Mouse (Mus musculus): ENCODE data around the gene Tgfbrap1. TPM values are rescaled to one million over a fixed set of nuclear protein-coding genes. Genes with fewer than 3 reads are reported as not detected.

The Tgfbrap1 gene
- polyA plus RNA-seq, 1 experiment from 2014 or later, result 7.2 TPM

- Histone ChIP-seq H3K9me3 (replicated peaks; ENCODE audit: control insufficient read depth, low read length) (no peaks in the 10 kb centered on the region), H3K36me3 (ENCODE audit: control insufficient read depth, insufficient read depth) (no peaks in the 10 kb centered on the region), H3K4me1 (ENCODE audit: control insufficient read depth, insufficient read depth, low read length) (peaks cover 10% of the 10 kb centered on the region), H3K4me2 (ENCODE audit: low read depth, low read length) (peak overlapping the region; percentile 83), H3K27me3 (ENCODE audit: control insufficient read depth, insufficient read depth, low read length) (no peaks in the 10 kb centered on the region), H3K27ac (ENCODE audit: low read length) (peak overlapping the region; percentile 82; the same call in 1 of the 2 replicates), H3K4me3 (ENCODE audit: low read length) (peak overlapping the region; percentile 91), H3K9ac (ENCODE audit: low read length) (peak overlapping the region; percentile 95)
- peak; percentile 6; the same call in 1 of the 2 replicates for ATAC-seq (replicated peaks; ENCODE audit: extremely low read depth, insufficient read depth, low FRiP score)
- 34% methylated on average over 13 of the region's 13 CpGs for WGBS
Measured at GRCm38 (mm10) chr1:43091306-43092055, 7.0 kb downstream of the Tgfbrap1 start.

GRCm38 (mm10) chr1:43090418-43090817 lies 8.0 kb downstream of the Tgfbrap1 start:
- Histone ChIP-seq H3K4me1 (ENCODE audit: control insufficient read depth, insufficient read depth, low read length) (peaks cover 10% of the 10 kb centered on the region), H3K9me3 (replicated peaks; ENCODE audit: control insufficient read depth, low read length) (no peaks in the 10 kb centered on the region), H3K27me3 (ENCODE audit: control insufficient read depth, insufficient read depth, low read length) (no peaks in the 10 kb centered on the region), H3K4me2 (ENCODE audit: low read depth, low read length) (no peak overlapping the region), H3K4me3 (ENCODE audit: low read length) (no peak overlapping the region), H3K27ac (ENCODE audit: low read length) (no peak overlapping the region), H3K9ac (ENCODE audit: low read length) (no peak overlapping the region), H3K36me3 (ENCODE audit: control insufficient read depth, insufficient read depth) (no peaks in the 10 kb centered on the region)
- no peak for ATAC-seq (replicated peaks; ENCODE audit: extremely low read depth, insufficient read depth, low FRiP score)
- 83% methylated on average over 1 of the region's 1 CpGs for WGBS

- WGBS, result 83% methylated on average over 5 of the region's 5 CpGs
Measured at GRCm38 (mm10) chr1:43082946-43083345, 15.5 kb downstream of the Tgfbrap1 start.

GRCm38 (mm10) chr1:43078124-43078523 lies 20.3 kb downstream of the Tgfbrap1 start:
- peaks cover 4% of the 10 kb centered on the region; the same call in 1 of the 2 replicates for H3K36me3 ChIP-seq (ENCODE audit: control insufficient read depth, insufficient read depth)
- H3K4me2 ChIP-seq (ENCODE audit: low read depth, low read length), result no peak overlapping the region
- H3K9ac ChIP-seq (ENCODE audit: low read length), result no peak overlapping the region
- no peak overlapping the region for H3K4me3 ChIP-seq (ENCODE audit: low read length)
- no peaks in the 10 kb centered on the region for H3K4me1 ChIP-seq (ENCODE audit: control insufficient read depth, insufficient read depth, low read length)
- ATAC-seq (replicated peaks; ENCODE audit: extremely low read depth, insufficient read depth, low FRiP score), result no peak
- WGBS, result 63% methylated on average over 2 of the region's 2 CpGs
- no peak overlapping the region for H3K27ac ChIP-seq (ENCODE audit: low read length)
- no peaks in the 10 kb centered on the region for H3K27me3 ChIP-seq (ENCODE audit: control insufficient read depth, insufficient read depth, low read length)
- H3K9me3 ChIP-seq (replicated peaks; ENCODE audit: control insufficient read depth, low read length), result no peaks in the 10 kb centered on the region

More at GRCm38 (mm10) chr1:43082946-43083345, 15.5 kb downstream of the Tgfbrap1 start:
- Histone ChIP-seq H3K4me1 (ENCODE audit: control insufficient read depth, insufficient read depth, low read length) (no peaks in the 10 kb centered on the region), H3K27ac (ENCODE audit: low read length) (no peak overlapping the region), H3K4me2 (ENCODE audit: low read depth, low read length) (no peak overlapping the region), H3K27me3 (ENCODE audit: control insufficient read depth, insufficient read depth, low read length) (no peaks in the 10 kb centered on the region), H3K4me3 (ENCODE audit: low read length) (no peak overlapping the region), H3K9ac (ENCODE audit: low read length) (no peak overlapping the region), H3K36me3 (ENCODE audit: control insufficient read depth, insufficient read depth) (no peaks in the 10 kb centered on the region), H3K9me3 (replicated peaks; ENCODE audit: control insufficient read depth, low read length) (no peaks in the 10 kb centered on the region)
- no peak for ATAC-seq (replicated peaks; ENCODE audit: extremely low read depth, insufficient read depth, low FRiP score)

- H3K4me2 ChIP-seq (ENCODE audit: low read depth, low read length), result no peak overlapping the region
- no peaks in the 10 kb centered on the region for H3K27me3 ChIP-seq (ENCODE audit: control insufficient read depth, insufficient read depth, low read length)
- WGBS, result 92% methylated on average over 2 of the region's 2 CpGs
- H3K27ac ChIP-seq (ENCODE audit: low read length), result no peak overlapping the region
- peaks cover 7% of the 10 kb centered on the region; the same call in 1 of the 2 replicates for H3K36me3 ChIP-seq (ENCODE audit: control insufficient read depth, insufficient read depth)
- H3K4me3 ChIP-seq (ENCODE audit: low read length), result no peak overlapping the region
- H3K9ac ChIP-seq (ENCODE audit: low read length), result no peak overlapping the region
- no peak for ATAC-seq (replicated peaks; ENCODE audit: extremely low read depth, insufficient read depth, low FRiP score)
- H3K9me3 ChIP-seq (replicated peaks; ENCODE audit: control insufficient read depth, low read length), result no peaks in the 10 kb centered on the region
- H3K4me1 ChIP-seq (ENCODE audit: control insufficient read depth, insufficient read depth, low read length), result no peaks in the 10 kb centered on the region
Measured at GRCm38 (mm10) chr1:43074791-43075190, 23.6 kb downstream of the Tgfbrap1 start.

GRCm38 (mm10) chr1:43072561-43072960 lies 25.9 kb downstream of the Tgfbrap1 start:
- no peak for ATAC-seq (replicated peaks; ENCODE audit: extremely low read depth, insufficient read depth, low FRiP score)
- Histone ChIP-seq H3K27me3 (ENCODE audit: control insufficient read depth, insufficient read depth, low read length) (no peaks in the 10 kb centered on the region), H3K27ac (ENCODE audit: low read length) (no peak overlapping the region), H3K9me3 (replicated peaks; ENCODE audit: control insufficient read depth, low read length) (no peaks in the 10 kb centered on the region), H3K36me3 (ENCODE audit: control insufficient read depth, insufficient read depth) (peaks cover 10% of the 10 kb centered on the region), H3K4me1 (ENCODE audit: control insufficient read depth, insufficient read depth, low read length) (no peaks in the 10 kb centered on the region), H3K4me3 (ENCODE audit: low read length) (no peak overlapping the region), H3K4me2 (ENCODE audit: low read depth, low read length) (no peak overlapping the region), H3K9ac (ENCODE audit: low read length) (no peak overlapping the region)
- 63% methylated on average over 1 of the region's 1 CpGs for WGBS

- H3K9me3 ChIP-seq (replicated peaks; ENCODE audit: control insufficient read depth, low read length), result no peaks in the 10 kb centered on the region
- H3K4me2 ChIP-seq (ENCODE audit: low read depth, low read length), result no peak overlapping the region
- no peak for ATAC-seq (replicated peaks; ENCODE audit: extremely low read depth, insufficient read depth, low FRiP score)
- H3K27ac ChIP-seq (ENCODE audit: low read length), result no peak overlapping the region
- H3K36me3 ChIP-seq (ENCODE audit: control insufficient read depth, insufficient read depth), result peaks cover 14% of the 10 kb centered on the region
- no peak overlapping the region for H3K9ac ChIP-seq (ENCODE audit: low read length)
- no peaks in the 10 kb centered on the region for H3K4me1 ChIP-seq (ENCODE audit: control insufficient read depth, insufficient read depth, low read length)
- WGBS, result 90% methylated on average over 8 of the region's 8 CpGs
- no peak overlapping the region for H3K4me3 ChIP-seq (ENCODE audit: low read length)
- H3K27me3 ChIP-seq (ENCODE audit: control insufficient read depth, insufficient read depth, low read length), result no peaks in the 10 kb centered on the region
Measured at GRCm38 (mm10) chr1:43072028-43072427, 26.4 kb downstream of the Tgfbrap1 start.

- Histone ChIP-seq H3K36me3 (ENCODE audit: control insufficient read depth, insufficient read depth) (peaks cover 22% of the 10 kb centered on the region), H3K4me3 (ENCODE audit: low read length) (no peak overlapping the region), H3K4me1 (ENCODE audit: control insufficient read depth, insufficient read depth, low read length) (no peaks in the 10 kb centered on the region), H3K9ac (ENCODE audit: low read length) (no peak overlapping the region), H3K9me3 (replicated peaks; ENCODE audit: control insufficient read depth, low read length) (no peaks in the 10 kb centered on the region), H3K27ac (ENCODE audit: low read length) (no peak overlapping the region), H3K27me3 (ENCODE audit: control insufficient read depth, insufficient read depth, low read length) (no peaks in the 10 kb centered on the region), H3K4me2 (ENCODE audit: low read depth, low read length) (no peak overlapping the region)
- no peak for ATAC-seq (replicated peaks; ENCODE audit: extremely low read depth, insufficient read depth, low FRiP score)
- WGBS, result 70% methylated on average over 5 of the region's 5 CpGs
Measured at GRCm38 (mm10) chr1:43070726-43071125, 27.7 kb downstream of the Tgfbrap1 start.

- H3K4me2 ChIP-seq (ENCODE audit: low read depth, low read length), result no peak overlapping the region
- no peak overlapping the region for H3K9ac ChIP-seq (ENCODE audit: low read length)
- no peak overlapping the region for H3K4me3 ChIP-seq (ENCODE audit: low read length)
- H3K4me1 ChIP-seq (ENCODE audit: control insufficient read depth, insufficient read depth, low read length), result no peaks in the 10 kb centered on the region
- 59% methylated on average over 7 of the region's 7 CpGs for WGBS
- no peak for ATAC-seq (replicated peaks; ENCODE audit: extremely low read depth, insufficient read depth, low FRiP score)
- no peaks in the 10 kb centered on the region for H3K9me3 ChIP-seq (replicated peaks; ENCODE audit: control insufficient read depth, low read length)
- no peaks in the 10 kb centered on the region for H3K27me3 ChIP-seq (ENCODE audit: control insufficient read depth, insufficient read depth, low read length)
- H3K27ac ChIP-seq (ENCODE audit: low read length), result no peak overlapping the region
- peaks cover 23% of the 10 kb centered on the region for H3K36me3 ChIP-seq (ENCODE audit: control insufficient read depth, insufficient read depth)
Measured at GRCm38 (mm10) chr1:43067551-43067950, 30.9 kb downstream of the Tgfbrap1 start.

Measured in heart, embryonic 16.5 days (tissue).